Mouse (Mus musculus) stomach, embryonic 14.5 days (tissue): Measurements from ENCODE around the gene Sept9. TPM values are rescaled to one million over a fixed set of nuclear protein-coding genes. Genes with fewer than 3 reads are reported as not detected.

Experiments used
- ATAC-seq: fragments of 200-750 bp; cut with Nextera tagmentation; 2 replicates; pipeline ENCODE4 v1.8.0; 2017; ENCODE audit warnings: low read depth, moderate TSS enrichment; ENCODE audit not compliant: insufficient number of reproducible peaks, insufficient read depth, low FRiP score
- H3K27ac ChIP-seq: fragments of 300-500 bp; sonication (generic); 2 replicates; pipeline ENCODE4 v1.5.1; 2014; ENCODE audit warnings: mild to moderate bottlenecking, low read length, moderate library complexity, mixed read lengths
- H3K27me3 ChIP-seq: fragments of 300-500 bp; sonication (generic); 2 replicates; pipeline ENCODE4 v1.6.1; 2014; ENCODE audit warnings: low read length, control low read depth, mixed read lengths; ENCODE audit not compliant: control insufficient read depth, insufficient read depth
- H3K36me3 ChIP-seq: fragments of 300-500 bp; sonication (generic); 2 replicates; pipeline ENCODE4 v1.6.1; 2014; ENCODE audit warnings: mild to moderate bottlenecking, control low read depth, low read length, moderate library complexity, mixed read lengths; ENCODE audit not compliant: control insufficient read depth, insufficient read depth
- H3K4me1 ChIP-seq: fragments of 300-500 bp; sonication (generic); 2 replicates; pipeline ENCODE4 v1.6.1; 2014; ENCODE audit warnings: low read length, control low read depth, mixed read lengths; ENCODE audit not compliant: control insufficient read depth, insufficient read depth
- H3K4me2 ChIP-seq: fragments of 300-500 bp; sonication (generic); replicated peaks from 2 replicates; pipeline ENCODE4 v1.6.1; 2014; ENCODE audit warnings: low read depth, low read length, control low read depth
- H3K4me3 ChIP-seq: fragments of 300-500 bp; sonication (generic); 2 replicates; pipeline ENCODE4 v1.5.1; 2014; ENCODE audit warnings: low read depth, low read length, control low read depth
- H3K9ac ChIP-seq: fragments of 300-500 bp; sonication (generic); replicated peaks from 2 replicates; pipeline ENCODE4 v1.6.1; 2014; ENCODE audit warnings: low read depth, mild to moderate bottlenecking, control low read depth, low read length, moderate library complexity, mixed read lengths
- H3K9me3 ChIP-seq: fragments of 300-500 bp; sonication (generic); 2 replicates; pipeline ENCODE4 v1.6.1; 2016; ENCODE audit warnings: low read depth, low read length, control low read depth; ENCODE audit not compliant: control insufficient read depth
- WGBS: fragments of 180-500 bp; shearing (Covaris S2); extraction: QIAGEN DNeasy Blood & Tissue Kit; methylation state at CpG from one replicate; pipeline ENCODE4 v1.1.7; 2014; 5-methylcytosine and 5-hydroxymethylcytosine counted together
- polyA plus RNA-seq: library from polyadenylated mRNA; unstranded; fragments of >200 nt; fragmentation: Nextera tagmentation; extraction: Ambion mirVana; gene quantifications from 2 replicates; pipeline ENCODE4 v1.2.1, GENCODE M21; 2014

Sept9 gene
- polyA plus RNA-seq, 1 experiment from 2014 or later, result 106 TPM

DNA sequence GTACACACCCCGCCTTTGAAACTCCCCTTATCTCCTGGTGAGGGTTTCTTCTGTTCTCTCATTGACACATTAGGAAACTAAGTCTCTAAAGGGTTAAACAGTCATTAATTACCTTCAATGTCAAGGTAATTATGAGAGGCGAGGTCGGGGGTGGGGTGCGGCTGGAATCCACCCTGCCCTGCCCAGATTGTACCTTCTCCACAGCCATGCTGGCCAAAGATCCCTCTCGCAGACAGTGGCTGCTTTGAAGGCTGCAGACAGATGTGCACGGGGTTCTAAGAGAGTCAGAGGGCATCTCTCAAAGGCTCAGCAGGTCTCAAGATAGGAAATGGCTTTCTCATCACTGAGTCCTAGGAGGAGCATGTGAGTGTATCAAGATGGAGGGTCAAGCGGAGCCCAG lies 198.7 kb downstream of the Sept9 start:
- no peaks in the 10 kb centered on the region for H3K9me3 ChIP-seq
- 27% methylated on average over 7 of the region's 7 CpGs for WGBS
- no peak overlapping the region for H3K4me3 ChIP-seq
- peaks cover 16% of the 10 kb centered on the region for H3K27me3 ChIP-seq
- H3K27ac ChIP-seq, result no peak overlapping the region
- no peak overlapping the region for H3K9ac ChIP-seq
- no peak overlapping the region for H3K4me2 ChIP-seq
- H3K4me1 ChIP-seq, result peaks cover 6% of the 10 kb centered on the region
- no peak for ATAC-seq
- no peaks in the 10 kb centered on the region for H3K36me3 ChIP-seq

DNA sequence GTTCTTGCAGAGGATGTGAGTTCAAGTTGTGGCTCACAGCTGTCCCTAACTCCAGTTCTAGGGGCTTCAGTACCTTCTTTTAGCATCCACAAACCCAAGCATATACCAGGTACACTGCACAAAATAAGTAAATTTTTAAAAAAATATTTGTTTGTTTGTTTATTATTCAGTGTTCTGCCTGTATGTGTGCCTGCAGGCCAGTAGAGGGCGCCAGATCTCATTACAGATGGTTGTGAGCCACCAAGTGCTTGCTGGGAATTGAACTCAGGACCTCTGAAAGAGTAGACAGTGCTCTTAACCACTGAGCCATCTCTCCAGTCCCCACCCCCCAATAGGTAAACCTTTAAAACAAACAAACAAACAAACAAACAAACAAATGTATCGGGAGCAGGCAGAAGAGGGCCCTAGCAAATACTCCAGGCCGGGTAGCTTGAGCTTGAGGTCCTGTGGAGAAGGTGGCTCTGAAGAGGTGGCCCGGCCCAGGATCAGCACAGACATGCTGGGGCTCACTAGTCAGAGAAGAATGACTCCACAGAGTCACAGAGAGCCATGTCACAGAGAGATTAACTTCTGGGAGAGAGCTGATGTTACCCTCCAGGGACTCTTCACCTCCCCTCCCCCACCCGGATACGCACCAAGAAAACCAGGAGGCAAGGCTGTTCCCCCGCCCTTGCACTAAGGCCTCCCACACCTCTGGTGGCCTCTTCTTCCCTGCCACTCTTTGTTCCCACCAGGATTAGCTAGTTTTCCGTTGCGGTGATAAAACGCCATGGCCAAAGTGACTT lies 202.3 kb downstream of the Sept9 start:
- no peaks in the 10 kb centered on the region for H3K9me3 ChIP-seq
- H3K36me3 ChIP-seq, result no peaks in the 10 kb centered on the region
- peaks cover 3% of the 10 kb centered on the region; the same call in 1 of the 2 replicates for H3K27me3 ChIP-seq
- no peak overlapping the region for H3K9ac ChIP-seq
- ATAC-seq, result no peak
- no peak overlapping the region for H3K4me3 ChIP-seq
- H3K4me2 ChIP-seq, result no peak overlapping the region
- 85% methylated on average over 10 of the region's 10 CpGs for WGBS
- H3K27ac ChIP-seq, result no peak overlapping the region
- H3K4me1 ChIP-seq, result 0 out of 2 replicates have a peak, but pooled peaks cover 2% of the 10 kb centered on the region

DNA sequence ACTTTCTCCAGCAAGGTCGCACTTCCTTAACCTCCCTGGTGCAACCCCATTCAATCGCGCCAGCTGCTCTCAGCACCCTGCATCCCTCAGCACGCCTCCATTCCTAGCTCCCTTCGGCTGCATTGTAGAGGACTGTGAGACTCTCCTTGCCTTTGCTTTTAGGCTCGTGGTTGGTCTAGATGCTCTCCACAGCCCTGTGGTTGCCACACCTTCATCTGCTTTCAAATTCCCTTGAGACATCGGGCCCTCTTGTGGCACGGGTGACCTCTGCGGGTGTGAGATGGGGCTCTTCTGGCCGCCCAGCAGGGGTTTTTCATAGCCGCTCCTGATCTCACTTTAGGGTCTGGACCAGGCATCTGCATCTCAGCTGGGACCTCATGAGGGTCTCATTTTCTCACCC lies 203.1 kb downstream of the Sept9 start:
- WGBS, result 80% methylated on average over 11 of the region's 11 CpGs
- no peak overlapping the region for H3K4me3 ChIP-seq
- peaks cover 9% of the 10 kb centered on the region for H3K4me1 ChIP-seq
- H3K27me3 ChIP-seq, result peaks cover 3% of the 10 kb centered on the region; the same call in 1 of the 2 replicates
- no peak overlapping the region for H3K4me2 ChIP-seq
- no peaks in the 10 kb centered on the region for H3K9me3 ChIP-seq
- no peaks in the 10 kb centered on the region for H3K36me3 ChIP-seq
- no peak overlapping the region for H3K27ac ChIP-seq
- no peak for ATAC-seq
- H3K9ac ChIP-seq, result no peak overlapping the region

DNA sequence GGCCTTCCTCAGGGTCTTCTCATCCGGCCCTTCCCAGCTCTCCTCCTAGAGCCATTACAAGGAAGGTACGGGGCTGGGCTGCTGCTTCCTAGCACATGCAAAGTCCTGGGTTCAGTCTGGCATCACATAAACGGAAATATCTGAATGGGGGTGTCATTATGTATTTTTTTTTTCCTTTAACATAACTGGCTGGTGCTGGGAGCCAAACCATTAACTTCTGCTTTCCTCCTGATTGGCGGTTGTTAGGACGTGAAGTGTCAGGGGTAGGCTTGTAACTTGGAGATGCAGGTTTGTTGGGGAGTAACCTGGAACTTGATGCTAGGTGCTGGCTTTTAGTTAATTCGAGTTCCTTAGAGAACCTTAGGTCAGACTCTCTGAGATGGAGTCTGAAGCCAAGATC lies 203.6 kb downstream of the Sept9 start:
- 81% methylated on average over 6 of the region's 6 CpGs for WGBS
- H3K4me1 ChIP-seq, result peaks cover 12% of the 10 kb centered on the region
- no peak overlapping the region for H3K4me3 ChIP-seq
- H3K9ac ChIP-seq, result no peak overlapping the region
- ATAC-seq, result no peak
- H3K36me3 ChIP-seq, result no peaks in the 10 kb centered on the region
- no peak overlapping the region for H3K4me2 ChIP-seq
- H3K27ac ChIP-seq, result no peak overlapping the region
- peaks cover 3% of the 10 kb centered on the region; the same call in 1 of the 2 replicates for H3K27me3 ChIP-seq
- no peaks in the 10 kb centered on the region for H3K9me3 ChIP-seq

DNA sequence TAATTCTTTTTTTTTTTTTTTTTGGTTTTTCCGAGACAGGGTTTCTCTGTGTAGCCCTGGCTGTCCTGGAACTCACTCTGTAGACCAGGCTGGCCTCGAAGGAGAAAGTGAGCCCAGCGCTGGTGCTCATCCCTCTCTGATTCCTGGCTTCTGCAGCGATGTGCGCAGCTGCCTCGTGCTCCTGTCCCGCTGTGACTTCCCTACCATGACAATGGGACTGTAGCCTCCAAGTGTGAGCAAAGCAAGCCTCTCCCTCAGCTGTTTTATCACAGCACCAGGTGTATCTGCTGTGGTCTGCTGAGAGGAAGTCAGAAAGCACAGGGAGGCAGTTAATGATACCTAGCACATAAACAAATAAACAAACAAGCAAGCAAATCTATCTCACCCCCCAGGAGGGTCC lies 204.3 kb downstream of the Sept9 start:
- Histone ChIP-seq H3K4me1 (peaks cover 12% of the 10 kb centered on the region), H3K27me3 (peaks cover 3% of the 10 kb centered on the region; the same call in 1 of the 2 replicates), H3K27ac (no peak overlapping the region), H3K9me3 (no peaks in the 10 kb centered on the region), H3K36me3 (no peaks in the 10 kb centered on the region), H3K4me2 (no peak overlapping the region), H3K9ac (no peak overlapping the region), H3K4me3 (no peak overlapping the region)
- 42% methylated on average over 7 of the region's 7 CpGs for WGBS
- no peak for ATAC-seq

DNA sequence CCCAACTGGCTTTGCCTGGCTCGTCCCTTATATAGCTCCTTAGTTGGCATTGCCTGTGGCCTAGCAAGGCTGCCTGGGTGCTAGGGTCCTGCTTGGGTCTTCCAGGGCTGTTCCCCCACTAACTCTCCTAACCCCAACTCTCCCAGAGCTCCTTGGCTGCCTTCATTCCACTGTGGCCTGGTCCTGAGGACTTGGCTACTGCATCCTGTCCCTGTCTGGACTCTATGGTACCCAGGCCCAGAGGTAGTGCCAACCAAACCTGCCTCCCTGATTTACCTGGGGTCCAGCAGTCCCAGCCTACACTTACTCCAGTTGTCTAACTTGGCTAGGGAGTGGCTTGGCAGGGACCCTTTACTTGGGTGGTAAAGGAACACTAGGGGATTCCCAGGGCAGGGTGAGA lies 207.2 kb downstream of the Sept9 start:
- H3K4me2 ChIP-seq, result no peak overlapping the region
- 90% methylated on average over 1 of the region's 1 CpGs for WGBS
- H3K4me1 ChIP-seq, result peaks cover 20% of the 10 kb centered on the region
- H3K36me3 ChIP-seq, result no peaks in the 10 kb centered on the region
- ATAC-seq, result no peak
- no peaks in the 10 kb centered on the region for H3K9me3 ChIP-seq
- no peaks in the 10 kb centered on the region for H3K27me3 ChIP-seq
- no peak overlapping the region for H3K4me3 ChIP-seq
- H3K27ac ChIP-seq, result no peak overlapping the region
- no peak overlapping the region for H3K9ac ChIP-seq

DNA sequence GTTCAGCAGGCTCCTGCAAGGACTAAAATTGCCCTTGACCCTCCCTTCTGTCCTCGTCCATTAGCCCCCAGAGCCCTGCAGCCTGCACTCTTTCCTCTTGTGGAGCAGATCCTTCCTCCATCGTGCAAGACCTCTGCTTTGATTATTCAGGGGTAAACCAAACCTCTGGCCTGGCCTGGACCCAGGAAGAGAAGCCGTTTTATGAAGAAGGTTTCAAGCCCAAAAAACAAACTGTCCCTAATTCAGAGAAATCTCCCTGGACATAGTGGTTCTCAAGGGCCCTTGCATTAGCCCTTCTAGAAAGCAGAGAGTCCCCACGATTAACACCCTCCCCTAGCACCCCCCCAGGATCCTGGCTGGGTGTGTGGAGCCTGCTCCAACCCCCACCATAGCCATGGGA lies 207.7 kb downstream of the Sept9 start:
- WGBS, result 13% methylated on average over 4 of the region's 4 CpGs
- no peak overlapping the region for H3K9ac ChIP-seq
- H3K4me2 ChIP-seq, result peak overlapping the region; percentile 43
- no peaks in the 10 kb centered on the region for H3K27me3 ChIP-seq
- peak overlapping the region; percentile 39; the same call in 1 of the 2 replicates for H3K27ac ChIP-seq
- H3K36me3 ChIP-seq, result no peaks in the 10 kb centered on the region
- no peaks in the 10 kb centered on the region for H3K9me3 ChIP-seq
- ATAC-seq, result no peak
- peaks cover 20% of the 10 kb centered on the region for H3K4me1 ChIP-seq
- no peak overlapping the region for H3K4me3 ChIP-seq

DNA sequence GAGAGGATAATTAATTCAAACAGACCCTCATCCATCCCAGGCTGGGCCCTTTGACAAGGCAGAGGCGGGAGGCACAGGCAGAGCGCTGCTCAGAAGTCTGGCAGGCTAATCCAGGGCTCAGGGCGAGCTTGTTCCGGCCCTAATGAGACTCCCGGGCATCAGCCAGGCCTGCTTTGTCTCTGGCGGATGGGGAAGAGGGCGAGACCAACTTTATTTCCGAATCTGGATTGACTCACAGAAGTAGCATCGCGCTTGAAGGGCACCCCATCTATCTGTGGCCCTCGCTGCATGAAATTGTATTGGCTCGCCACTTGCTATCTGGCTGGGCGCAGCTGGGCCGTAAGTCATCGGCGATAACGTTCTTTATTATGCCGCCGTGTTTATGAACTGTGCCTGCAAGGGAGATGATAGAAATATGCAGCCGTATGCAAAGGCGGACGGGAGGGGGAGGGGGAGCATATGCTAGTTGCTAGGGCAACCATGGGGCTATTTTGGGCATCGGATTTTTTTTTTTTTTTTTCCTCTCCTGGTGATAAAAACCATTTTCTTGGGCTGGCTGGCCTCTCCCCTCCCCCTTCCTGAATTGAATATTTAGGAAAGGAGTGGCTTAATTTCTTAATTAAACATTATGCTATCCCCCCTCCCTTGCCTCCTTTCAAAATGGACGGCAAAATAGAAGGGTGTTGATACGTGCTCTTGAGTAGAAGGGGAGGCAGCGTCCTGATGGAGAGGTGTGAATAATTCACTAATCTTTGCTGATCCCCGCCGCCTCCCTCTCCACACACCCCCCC lies 208.4 kb downstream of the Sept9 start:
- Histone ChIP-seq H3K9me3 (no peaks in the 10 kb centered on the region), H3K36me3 (no peaks in the 10 kb centered on the region), H3K9ac (no peak overlapping the region), H3K4me1 (peaks cover 20% of the 10 kb centered on the region), H3K4me3 (peak overlapping the region; percentile 18; the same call in 1 of the 2 replicates), H3K4me2 (peak overlapping the region; percentile 43), H3K27ac (peak overlapping the region; percentile 39; the same call in 1 of the 2 replicates), H3K27me3 (no peaks in the 10 kb centered on the region)
- peak; percentile 25; the same call in 1 of the 2 replicates for ATAC-seq
- WGBS, result 1% methylated on average over 28 of the region's 28 CpGs
